Mouse (Mus musculus) ES-E14 (cell line): ENCODE results near the gene Sucnr1. TPM values are rescaled to one million over a fixed set of nuclear protein-coding genes. Genes with fewer than 3 reads are reported as not detected.
A peak's percentile ranks its signal among the peaks of the same experiment; 100 is the strongest.
"Not testable (repeated sequence)": the region's sequence is repeated elsewhere in the genome, so short reads cannot be mapped to it uniquely, and the experiment has no call there.

Experiments
- DNase-seq: peaks from one replicate; pipeline ENCODE4 v3.0.0-alpha.2; 2013; ENCODE audit warnings: low read depth, low spot score
- H3K27ac ChIP-seq: 2 replicates; pipeline ENCODE4 v1.5.1; 2012; ENCODE audit warnings: low read depth, mild to moderate bottlenecking, low read length, moderate library complexity, mixed read lengths; ENCODE audit not compliant: poor library complexity, insufficient read depth, severe bottlenecking
- H3K36me3 ChIP-seq: 2 replicates; pipeline ENCODE4 v1.6.1; 2012; ENCODE audit warnings: mild to moderate bottlenecking, low read length, moderate library complexity, mixed read lengths; ENCODE audit not compliant: control insufficient read depth, poor library complexity, insufficient read depth, severe bottlenecking
- H3K4me1 ChIP-seq, 2 experiments: fragments of 150-350 bp in 1 of 2; sonication (generic) in 1 of 2; 2 replicates each; pipeline ENCODE4 v1.6.1; 2012; ENCODE audit warnings: low read length in 2 of 2, mild to moderate bottlenecking in 1 of 2, mixed read lengths in 1 of 2; ENCODE audit not compliant: control insufficient read depth in 2 of 2, insufficient read depth in 2 of 2, poor library complexity in 1 of 2
- H3K4me3 ChIP-seq, 2 experiments: fragments of 150-350 bp in 1 of 2; sonication (generic) in 1 of 2; 2 replicates each; pipeline ENCODE4 v1.5.1; 2012; ENCODE audit warnings: low read length in 2 of 2, low read depth in 1 of 2, mild to moderate bottlenecking in 1 of 2, mixed read lengths in 1 of 2; ENCODE audit not compliant: insufficient read depth in 1 of 2, poor library complexity in 1 of 2, severe bottlenecking in 1 of 2
- H3K9ac ChIP-seq: 2 replicates; pipeline ENCODE4 v1.6.1; 2012; ENCODE audit warnings: low read depth, mild to moderate bottlenecking, low read length, mixed read lengths; ENCODE audit not compliant: poor library complexity, insufficient read depth, severe bottlenecking
- H3K9me3 ChIP-seq: fragments of 150-350 bp; sonication (generic); 2 replicates; pipeline ENCODE4 v1.6.1; 2012; ENCODE audit warnings: low read depth, mild to moderate bottlenecking, low read length; ENCODE audit not compliant: control insufficient read depth, insufficient read depth
- CHD2 ChIP-seq: IDR thresholded peaks from 2 replicates; pipeline ENCODE4 v1.6.1; 2014; ENCODE audit warnings: mild to moderate bottlenecking, low read depth, low read length, inconsistent platforms
- HCFC1 ChIP-seq: IDR thresholded peaks from 2 replicates; pipeline ENCODE4 v1.6.1; 2012; ENCODE audit warnings: low read length, inconsistent platforms, borderline replicate concordance; ENCODE audit not compliant: insufficient read depth
- MAFK ChIP-seq: IDR thresholded peaks from 2 replicates; pipeline ENCODE4 v1.6.1; 2014; ENCODE audit warnings: mild to moderate bottlenecking, low read depth, low read length, inconsistent platforms; ENCODE audit not compliant: insufficient read depth
- ZC3H11A ChIP-seq: IDR thresholded peaks from 2 replicates; pipeline ENCODE4 v1.6.1; 2012; ENCODE audit warnings: low read depth, mild to moderate bottlenecking, inconsistent platforms, low read length, borderline replicate concordance
- ZNF384 ChIP-seq: IDR thresholded peaks from 2 replicates; pipeline ENCODE4 v1.6.1; 2012; ENCODE audit warnings: low read depth, low read length, inconsistent platforms
- in situ Hi-C, 2 experiments: fragments of 600-800 bp; cut with MboI; formaldehyde crosslinking; loops; one replicate each; pipeline ENCODE4 v1.15.1; 2025; ENCODE audit warnings: low sequenced_read_pairs in 2 of 2, inconsistent platforms in 1 of 2; ENCODE audit not compliant: unreplicated experiment in 2 of 2
- total RNA-seq: library from RNA; depleted of rRNA; stranded (reverse); fragments of 300-350 nt; gene quantifications from 2 replicates; pipeline ENCODE4 v1.2.3, GENCODE M21; 2012

Sucnr1 gene
- total RNA-seq, 1 experiment: not detected

DNA sequence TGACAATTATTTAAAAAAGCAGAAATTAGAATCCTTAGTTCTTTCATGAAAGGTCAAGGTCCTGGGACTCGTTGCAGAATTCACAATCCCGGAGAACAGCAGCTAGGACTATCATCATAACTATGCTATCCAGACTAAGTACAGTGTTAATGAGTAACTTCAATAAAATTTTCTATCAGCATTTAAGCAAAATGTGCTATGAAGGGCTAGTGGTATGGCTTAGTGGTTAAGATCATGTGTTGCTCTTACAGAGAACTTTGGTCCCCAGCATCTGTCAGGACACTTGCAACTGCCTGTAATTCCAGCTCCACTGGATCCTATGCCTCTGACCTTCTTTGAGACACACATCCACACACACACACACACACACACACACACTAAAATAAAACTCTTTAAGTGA lies 15.8 kb downstream of the Sucnr1 start:
- no peak for TF ChIP-seq HCFC1
- TF ChIP-seq ZNF384: no peak
- no peak for TF ChIP-seq ZC3H11A
- TF ChIP-seq CHD2: no peak
- TF ChIP-seq MAFK: no peak

GRCm38 (mm10) chr3:60098521-60098920 lies 16.9 kb downstream of the Sucnr1 start:
- in situ Hi-C loops: no loop called here
- Histone ChIP-seq H3K9me3 (no peaks in the 10 kb centered on the region), H3K36me3 (no peaks in the 10 kb centered on the region), H3K4me1 (peaks cover 0 to 2% of the 10 kb centered on the region in 2 experiments; a peak in 1 of 4 replicates), H3K27ac (no peak overlapping the region), H3K4me3 (peak overlapping the region in 1 of 2 experiments; percentile 64; a peak in 2 of 4 replicates), H3K9ac (no peak overlapping the region)
- no peak for DNase-seq
- no peak for TF ChIP-seq ZC3H11A
- TF ChIP-seq CHD2: no peak
- TF ChIP-seq ZNF384: no peak
- TF ChIP-seq HCFC1: no peak
- TF ChIP-seq MAFK: no peak

More for the DNA sequence above, 15.8 kb downstream of the Sucnr1 start:
- Histone ChIP-seq H3K4me1 (no peaks in the 10 kb centered on the region), H3K27ac (no peak overlapping the region), H3K9ac (no peak overlapping the region), H3K9me3 (no peaks in the 10 kb centered on the region), H3K36me3 (no peaks in the 10 kb centered on the region), H3K4me3 (no peak overlapping the region)
- DNase-seq: no peak
- in situ Hi-C loops: no loop called here

DNA sequence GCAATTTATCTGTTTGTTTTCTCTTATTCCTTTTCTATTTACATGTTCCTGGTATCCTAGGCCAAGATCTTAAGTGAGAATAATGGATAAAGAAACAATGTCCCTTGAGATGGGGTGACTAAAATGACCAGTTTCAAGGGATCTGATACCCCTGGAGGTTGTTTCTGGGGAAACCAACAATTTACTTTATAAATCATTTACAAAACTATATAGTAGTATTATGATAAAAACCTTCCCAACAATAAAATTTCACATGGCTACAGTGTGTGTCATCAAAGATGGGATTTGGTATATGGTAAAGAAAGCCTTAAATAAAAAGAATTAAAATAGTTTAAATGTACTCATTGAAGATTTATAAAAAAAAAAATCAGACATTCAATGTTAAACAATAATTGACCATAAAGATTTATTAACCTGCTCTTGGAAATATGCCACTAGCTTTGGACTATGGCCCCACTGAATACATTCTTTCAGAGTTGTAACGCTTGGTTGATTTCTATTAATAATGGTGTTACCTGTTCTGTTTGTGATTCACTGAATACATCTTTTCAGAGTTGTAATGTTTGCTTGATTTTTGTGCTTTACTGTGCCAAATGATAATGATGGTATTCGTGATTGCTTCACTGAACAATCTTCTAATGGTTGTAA lies 22.9 kb downstream of the Sucnr1 start:
- peaks cover 8 to 14% of the 10 kb centered on the region in 2 experiments; a peak in 3 of 4 replicates for H3K4me1 ChIP-seq
- TF ChIP-seq HCFC1: no peak
- no peak for TF ChIP-seq ZNF384
- TF ChIP-seq CHD2: no peak
- no peak for TF ChIP-seq ZC3H11A
- no peak for TF ChIP-seq MAFK
- no peak overlapping the region for H3K9ac ChIP-seq
- no peak for DNase-seq
- in situ Hi-C loops: loop anchor here in 1 of 2 experiments (10.0 kb wide), 1 partner anchor 230 kb away; no protein-coding TSS in a partner anchor
- H3K36me3 ChIP-seq: peaks cover 3% of the 10 kb centered on the region; the same call in 1 of the 2 replicates
- H3K27ac ChIP-seq: no peak overlapping the region
- H3K4me3 ChIP-seq: no peak overlapping the region
- H3K9me3 ChIP-seq: no peaks in the 10 kb centered on the region

GRCm38 (mm10) chr3:60106446-60106845 lies 24.8 kb downstream of the Sucnr1 start:
- in situ Hi-C loops: loop anchor here in 1 of 2 experiments (10.0 kb wide), 1 partner anchor 232 kb away; no protein-coding TSS in a partner anchor
- H3K27ac ChIP-seq: not testable (repeated sequence)

More at GRCm38 (mm10) chr3:60106446-60106845, 24.8 kb downstream of the Sucnr1 start:
- not testable (repeated sequence) for H3K9ac ChIP-seq, DNase-seq, H3K36me3 ChIP-seq, H3K9me3 ChIP-seq, H3K4me3 ChIP-seq
- H3K4me1 ChIP-seq: peaks cover 8 to 14% of the 10 kb centered on the region in 2 experiments; a peak in 3 of 4 replicates
